Mouse (Mus musculus) B cell, adult 62 days (primary cell): ENCODE data around the gene Tbcc. TPM values are rescaled to one million over a fixed set of nuclear protein-coding genes. Genes with fewer than 3 reads are reported as not detected.

Source experiments
- total RNA-seq: library from RNA; stranded (reverse); gene quantifications from 4 replicates; pipeline ENCODE4 v1.2.4, GENCODE M21; 2023

Tbcc gene
- 9.9 to 16.4 TPM (median 14.4 TPM) in 4 replicates for total RNA-seq

DNA sequence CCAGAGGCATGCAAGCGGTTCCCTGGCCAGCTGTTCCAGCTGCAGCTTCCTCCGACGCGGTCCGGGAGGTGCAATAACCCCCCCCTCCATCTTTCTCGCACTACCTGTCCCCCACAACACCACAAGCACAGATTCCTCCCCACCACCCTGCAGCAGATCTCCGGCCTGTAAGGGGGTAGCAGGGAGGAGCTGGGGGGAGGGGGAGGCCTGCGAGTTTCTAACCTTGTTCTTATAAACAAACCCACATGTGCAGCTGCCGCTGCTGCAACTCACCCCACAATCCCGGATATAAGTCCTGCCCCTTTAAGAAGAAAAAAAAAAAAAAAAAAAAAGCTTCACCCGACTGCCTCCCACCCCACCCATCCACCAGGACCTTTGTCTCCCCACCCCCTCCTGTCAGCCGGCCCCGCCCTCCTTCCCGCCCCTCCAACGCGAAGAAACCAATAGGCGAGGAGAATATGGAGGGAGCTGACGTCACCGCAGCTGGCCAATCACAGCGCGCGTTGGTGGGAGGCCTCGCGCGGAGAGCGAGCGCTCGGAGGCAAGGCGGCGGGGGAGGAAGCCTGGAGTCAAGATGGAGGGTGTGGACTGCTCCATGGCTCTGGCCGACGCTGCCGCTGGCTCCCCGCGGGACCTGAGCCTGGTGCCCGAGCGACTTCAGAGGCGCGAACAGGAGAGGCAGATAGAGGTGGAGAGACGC is at the start of gene Tbcc:
TSS of gene Tbcc (plus strand) at position 569 of the 700 bp plus-strand sequence.

DNA sequence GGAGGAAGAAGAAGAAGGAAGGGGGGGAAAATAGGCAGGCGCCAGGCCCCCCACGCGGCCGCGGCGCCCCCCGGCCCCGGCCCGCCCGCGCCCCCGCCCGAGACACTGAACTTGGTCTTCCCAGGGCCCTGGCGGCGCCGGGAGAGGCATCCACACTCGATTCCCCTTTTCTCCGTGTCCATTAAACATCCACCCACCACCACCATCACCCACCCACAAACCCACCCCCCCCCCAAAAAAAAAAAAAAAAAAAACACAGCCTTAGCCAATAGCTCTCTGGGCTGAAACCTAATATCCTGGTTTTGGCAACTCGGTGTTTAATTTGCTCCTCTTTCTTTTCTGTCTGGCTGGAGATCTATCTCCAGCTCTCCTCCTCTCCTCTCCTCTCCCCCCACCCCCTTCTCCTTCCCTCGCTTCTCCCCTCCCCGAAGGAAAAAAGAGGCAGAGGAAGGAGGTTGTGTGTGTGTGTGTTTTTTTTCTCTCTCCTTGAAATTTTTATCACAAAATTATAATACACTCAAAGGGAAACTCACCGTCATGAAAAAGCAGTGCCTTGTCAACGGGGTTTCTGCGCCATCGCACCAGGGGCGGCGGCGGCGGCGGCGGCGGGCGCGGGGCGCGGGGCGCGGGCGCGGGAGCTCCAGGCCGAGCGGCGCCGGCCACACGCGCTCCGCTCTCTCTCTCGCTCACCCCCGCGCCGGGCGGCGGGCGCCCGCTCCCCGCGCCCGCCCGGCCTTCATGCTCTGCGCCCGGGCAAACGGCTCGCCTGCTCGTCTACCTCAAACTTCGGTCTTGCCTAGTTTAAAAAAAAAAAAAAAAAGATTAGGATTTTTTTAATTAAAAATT is 32.4 kb upstream of the Tbcc start, which contains the start of gene Bicral:
TSS of gene Bicral (minus strand) at position 580 of the 846 bp plus-strand sequence.

DNA sequence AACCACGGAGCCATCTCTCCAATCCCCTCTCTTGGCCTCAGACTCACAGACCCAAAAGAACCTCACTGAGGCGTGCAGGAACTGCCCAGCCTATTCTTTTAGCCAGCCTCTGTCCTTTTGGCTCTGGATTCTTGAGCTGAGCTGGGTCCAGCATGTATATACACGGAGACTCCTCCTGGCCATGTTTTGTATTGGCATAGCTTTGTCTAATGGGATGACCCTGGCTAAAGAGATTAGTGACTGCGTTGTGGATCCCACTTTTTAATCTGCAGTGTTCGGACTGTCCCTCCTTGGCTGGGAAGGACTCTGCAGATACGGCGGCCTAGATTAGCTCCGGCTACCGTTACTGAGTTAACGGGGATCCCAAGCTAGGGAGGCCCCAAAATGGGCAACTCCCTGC is 19.7 kb downstream of the Tbcc start, which contains the start of gene Prph2:
TSS of gene Prph2 (plus strand) at position 274 of the 400 bp plus-strand sequence.

Other genes with a start within 250 kb of the Tbcc start
- 20.6 to 24.1 TPM (median 21.7 TPM) in 4 replicates for gene Klc4, start 244.7 kb upstream of the Tbcc start, total RNA-seq
- gene Mrpl2, start 244.5 kb upstream of the Tbcc start, total RNA-seq, result 31.0 to 37.9 TPM (median 35.5 TPM) in 4 replicates
- 7.4 to 9.2 TPM (median 8.5 TPM) in 4 replicates for gene Cul7, start 240.3 kb upstream of the Tbcc start, total RNA-seq
- gene Rrp36, start 216.3 kb upstream of the Tbcc start, total RNA-seq, result 22.4 to 31.7 TPM (median 25.4 TPM) in 4 replicates
- 47.4 to 58.8 TPM (median 54.1 TPM) in 4 replicates for gene Mea1, start 211.9 kb upstream of the Tbcc start, total RNA-seq
- gene Klhdc3, start 209.8 kb upstream of the Tbcc start, total RNA-seq, result 39.9 to 46.1 TPM (median 42.2 TPM) in 4 replicates
- gene Ppp2r5d, start 185.6 kb upstream of the Tbcc start, total RNA-seq, result 28.4 to 37.9 TPM (median 33.3 TPM) in 4 replicates
- 37.0 to 38.0 TPM (median 37.3 TPM) in 4 replicates for gene Pex6, start 179.2 kb upstream of the Tbcc start, total RNA-seq
- 4.0 to 4.6 TPM (median 4.5 TPM) in 4 replicates for gene Gnmt, start 161.5 kb upstream of the Tbcc start, total RNA-seq
- gene Cnpy3, start 138.5 kb upstream of the Tbcc start, total RNA-seq, result 138 to 149 TPM (median 142 TPM) in 4 replicates
- not detected in 4 replicates for gene Ptcra, start 127.0 kb upstream of the Tbcc start, total RNA-seq
- 17.4 to 20.4 TPM (median 18.6 TPM) in 4 replicates for gene 2310039H08Rik, start 118.0 kb upstream of the Tbcc start, total RNA-seq
- 61.7 to 77.6 TPM (median 66.7 TPM) in 4 replicates for gene Rpl7l1, start 108.0 kb upstream of the Tbcc start, total RNA-seq
- 94.1 to 106 TPM (median 101 TPM) in 4 replicates for gene Bicral, start 32.2 kb upstream of the Tbcc start, total RNA-seq
- not detected in 4 replicates for gene Prph2, start 19.8 kb downstream of the Tbcc start, total RNA-seq
- 91.5 to 109 TPM (median 100 TPM) in 4 replicates for gene Ubr2, start 119.9 kb downstream of the Tbcc start, total RNA-seq